Mouse (Mus musculus): ENCODE results near the gene Slc4a4.

Slc4a4 gene

DNA sequence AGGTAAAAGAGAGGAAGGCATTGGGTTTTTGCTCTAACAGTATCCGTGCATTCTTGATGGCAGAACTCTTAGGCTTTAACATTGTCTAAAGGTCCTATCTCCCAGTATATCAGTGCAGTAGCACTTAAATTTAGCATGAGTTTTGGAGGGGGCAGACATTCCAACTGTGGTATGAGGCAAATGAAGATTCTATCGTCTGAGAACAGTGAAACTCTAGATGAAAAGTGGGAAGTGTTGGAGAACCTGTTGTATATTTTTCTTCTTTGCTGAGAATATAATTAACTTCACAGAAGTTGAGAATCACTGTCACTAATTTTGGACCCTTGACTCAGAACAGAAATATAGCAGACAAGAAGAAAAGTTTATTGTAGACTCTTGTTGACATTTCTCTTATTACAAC, 128.2 kb downstream of the Slc4a4 start:
- no peak for DNase-seq

DNA sequence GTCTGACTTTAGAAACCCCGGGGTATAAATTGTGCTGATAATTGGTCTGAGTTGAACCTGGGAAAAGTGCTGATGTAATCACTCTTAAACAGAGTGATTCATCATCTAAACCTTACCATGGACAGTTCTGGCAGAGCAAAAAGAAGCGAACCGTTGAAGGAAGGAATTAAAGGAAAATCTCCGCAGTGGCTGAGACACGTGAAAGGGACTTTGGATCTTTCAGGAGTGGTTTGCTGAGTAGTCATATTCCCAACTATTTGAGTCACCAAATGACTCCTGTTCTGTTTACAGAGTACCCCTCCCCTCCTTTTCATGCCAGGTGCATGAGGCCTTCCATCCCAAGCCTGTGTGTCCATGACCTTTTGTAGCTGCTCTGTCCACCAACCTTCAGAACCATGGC, 129.3 kb downstream of the Slc4a4 start:
- DNase-seq = no peak

GRCm38 (mm10) chr5:89018537-89018936, 131.9 kb downstream of the Slc4a4 start:
- DNase-seq = no peak

- no peak for DNase-seq
Measured at GRCm38 (mm10) chr5:89024413-89024812, 137.8 kb downstream of the Slc4a4 start.

DNA sequence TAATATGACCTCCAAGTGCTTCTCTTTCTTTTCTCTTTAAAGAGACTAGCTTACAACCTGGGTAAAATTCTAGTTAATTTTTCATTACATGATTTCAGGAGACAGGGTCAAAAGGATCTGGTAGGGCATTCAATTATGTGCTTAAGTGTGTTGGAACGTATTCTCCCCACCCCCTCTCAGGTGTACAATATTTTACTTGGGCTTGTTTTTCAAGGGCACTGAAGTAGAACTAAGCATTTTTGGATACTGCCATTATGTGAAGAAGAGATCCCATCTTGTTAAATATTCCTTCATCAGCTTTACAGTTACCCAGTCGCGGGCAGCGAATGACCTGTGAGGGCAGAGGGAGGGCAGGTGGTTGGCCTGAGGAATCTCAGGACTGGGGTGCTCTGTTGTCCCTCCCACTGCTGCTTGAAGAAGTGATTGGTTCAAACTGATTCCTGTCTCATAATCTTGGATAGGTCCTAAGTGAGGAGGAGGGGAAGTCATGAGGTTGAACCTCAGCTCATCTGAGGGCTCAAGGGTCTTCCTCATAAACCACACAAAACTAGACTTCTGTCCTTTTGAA, 141.0 kb downstream of the Slc4a4 start:
- no peak for DNase-seq

DNA sequence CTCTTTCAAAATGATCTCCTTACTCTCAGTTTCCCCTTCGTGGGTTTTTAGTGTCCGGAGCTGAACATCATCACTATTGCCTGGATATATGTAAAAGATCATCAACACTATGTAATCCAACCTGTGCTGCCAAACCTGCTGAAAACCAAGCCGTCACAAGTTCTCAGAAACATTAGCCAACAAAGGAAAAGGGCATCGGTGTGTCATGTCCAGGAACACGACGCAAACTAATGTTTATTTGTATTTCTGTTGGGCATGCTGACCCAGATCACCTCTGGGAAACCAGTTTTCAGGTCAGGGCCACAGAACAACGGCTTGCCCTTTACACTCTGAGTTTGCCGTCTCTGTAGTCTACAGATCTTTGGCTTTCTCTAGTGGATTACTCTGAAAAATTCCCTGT, 146.0 kb downstream of the Slc4a4 start:
- no peak for DNase-seq

DNA sequence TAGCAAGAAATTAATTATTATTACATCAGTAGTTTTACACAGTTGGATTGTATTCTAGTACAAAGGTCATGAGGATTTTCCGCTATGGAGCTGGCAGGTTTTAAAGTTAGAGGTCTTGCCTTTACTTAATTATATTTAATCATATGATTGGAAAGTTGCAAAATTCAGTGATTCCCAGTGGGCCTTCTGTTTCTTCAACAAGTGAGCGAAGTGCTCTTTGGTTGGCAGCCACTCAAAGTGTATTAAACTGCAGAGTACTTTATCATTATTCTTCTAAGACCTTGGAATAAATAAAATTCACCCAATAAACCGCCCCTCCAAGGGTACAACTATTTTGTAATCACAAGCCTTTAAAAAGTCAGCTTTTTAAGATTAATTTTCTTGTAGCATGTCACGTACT, 146.6 kb downstream of the Slc4a4 start:
- DNase-seq = no peak

DNA sequence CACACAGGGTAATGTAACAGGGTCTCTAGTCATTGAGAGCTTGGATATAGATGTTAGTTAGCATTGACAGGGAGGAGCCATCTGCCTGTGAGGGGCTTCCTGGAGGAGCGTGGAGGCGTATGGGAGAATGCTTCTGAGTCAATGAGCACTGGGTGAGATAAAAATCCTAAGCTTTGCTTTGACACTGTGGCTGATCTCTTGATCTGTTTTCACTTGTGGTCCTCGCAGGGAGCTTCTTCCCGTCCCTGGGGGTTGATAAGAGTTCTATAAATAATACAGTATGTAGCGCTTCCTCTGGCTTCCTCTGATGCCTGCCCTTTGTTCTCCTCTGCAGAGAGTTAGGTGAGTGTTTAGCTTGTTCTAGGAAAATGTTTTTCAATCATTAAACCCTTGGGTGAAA, 149.5 kb downstream of the Slc4a4 start:
- DNase-seq = no peak

DNA sequence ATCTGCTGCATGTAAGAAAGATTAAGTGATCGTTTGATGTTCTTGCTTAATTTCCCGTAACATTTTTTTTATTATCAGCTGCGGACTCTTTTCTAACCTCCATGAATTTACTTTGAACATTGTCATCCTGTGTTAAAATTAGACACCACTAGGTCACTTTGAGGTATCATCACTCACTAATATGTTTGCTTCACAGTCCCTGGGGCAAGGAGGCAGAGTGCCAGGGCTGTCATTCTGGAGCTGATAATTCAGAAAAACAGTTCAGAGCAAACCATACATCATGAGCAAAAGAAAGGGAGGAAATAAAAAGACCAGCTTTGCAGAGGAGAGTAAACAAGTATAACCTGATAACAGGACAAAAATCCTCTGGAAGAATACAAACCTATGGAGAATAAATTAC, 154.2 kb downstream of the Slc4a4 start:
- no peak for DNase-seq

- peak; percentile 11 for DNase-seq
Measured at GRCm38 (mm10) chr5:89043846-89044245, 157.2 kb downstream of the Slc4a4 start.

- no peak for DNase-seq
Measured at GRCm38 (mm10) chr5:89044801-89045200, 158.2 kb downstream of the Slc4a4 start.

DNA sequence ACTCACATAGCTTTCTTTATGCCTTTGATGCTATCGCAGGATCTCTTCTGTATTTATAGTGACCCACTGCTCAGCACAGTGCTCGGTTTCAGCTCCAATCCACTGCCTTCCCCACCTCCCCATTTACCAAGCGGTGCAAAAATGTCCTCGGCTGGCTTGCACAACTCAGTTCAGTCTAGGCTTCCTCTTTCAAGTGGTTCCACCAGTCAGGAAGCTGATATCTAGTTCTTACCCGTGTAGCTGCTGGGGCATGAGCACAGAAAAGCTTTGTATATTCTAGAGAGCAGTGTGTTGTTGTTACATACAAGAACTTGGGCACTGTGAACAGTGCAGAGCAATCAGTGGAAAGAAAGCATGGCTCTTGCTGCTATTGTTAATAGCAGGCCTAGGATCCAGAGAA, 165.0 kb downstream of the Slc4a4 start:
- no peak for DNase-seq

DNA sequence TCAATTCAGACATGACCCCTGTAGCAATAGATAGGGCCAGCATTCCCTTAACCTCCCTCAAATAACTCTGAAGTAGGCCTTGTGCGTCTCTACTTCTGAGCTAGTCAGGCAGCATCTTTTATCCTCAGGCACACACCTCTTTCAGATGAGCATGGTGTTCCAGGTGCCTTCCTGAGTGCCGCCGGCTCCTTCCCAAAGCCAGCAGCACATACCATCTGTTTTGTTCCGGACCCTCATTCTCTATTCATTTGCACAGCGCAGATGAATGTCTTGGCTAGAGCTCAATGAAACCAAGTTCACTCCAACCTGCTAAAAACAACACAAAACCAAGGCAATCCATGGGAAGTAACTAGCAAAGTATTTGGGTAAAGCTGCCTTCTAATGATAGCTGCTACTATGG, 165.6 kb downstream of the Slc4a4 start:
- DNase-seq = no peak

- no peak for DNase-seq
Measured at GRCm38 (mm10) chr5:89055656-89056055, 169.0 kb downstream of the Slc4a4 start.

DNA sequence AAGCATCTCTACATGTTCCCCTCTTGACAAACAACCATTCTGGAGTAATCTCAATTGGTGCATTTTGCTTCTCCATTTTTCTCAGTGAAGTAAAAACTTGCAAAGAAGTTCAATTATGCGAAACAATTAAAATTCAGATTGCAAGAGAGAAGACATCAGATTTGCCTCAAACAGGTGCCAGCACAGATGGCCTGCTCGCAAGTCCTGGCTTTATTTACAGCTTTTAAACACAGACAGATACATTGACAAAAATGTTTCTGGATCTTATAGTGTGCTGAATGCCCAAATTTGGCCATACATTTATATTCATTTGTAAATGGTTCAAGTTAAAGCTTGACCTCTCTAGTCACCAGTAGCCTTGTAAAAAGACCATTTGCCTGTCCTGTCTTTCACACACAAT, 169.8 kb downstream of the Slc4a4 start:
- DNase-seq = no peak

DNA sequence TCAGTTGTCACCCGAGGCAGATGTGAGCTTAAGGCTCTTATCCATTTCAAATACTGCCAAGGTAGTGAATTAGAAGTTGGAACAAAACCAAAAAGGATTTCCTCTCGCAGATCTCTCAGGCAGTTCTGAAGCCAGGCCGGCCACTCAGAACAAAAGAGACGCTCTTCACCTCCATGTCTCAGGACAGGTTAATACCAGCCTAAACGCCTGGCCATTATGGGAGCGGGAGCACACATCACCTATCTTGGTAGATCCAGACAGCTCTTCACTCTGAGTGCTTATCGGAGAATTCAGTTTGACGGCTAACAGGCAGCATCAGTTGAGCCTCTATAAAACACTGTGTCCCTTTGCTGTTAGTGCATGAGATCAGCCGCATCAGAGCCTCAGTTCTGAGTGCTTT, 174.5 kb downstream of the Slc4a4 start:
- no peak for DNase-seq

GRCm38 (mm10) chr5:89062286-89062685, 175.7 kb downstream of the Slc4a4 start:
- DNase-seq = no peak

DNA sequence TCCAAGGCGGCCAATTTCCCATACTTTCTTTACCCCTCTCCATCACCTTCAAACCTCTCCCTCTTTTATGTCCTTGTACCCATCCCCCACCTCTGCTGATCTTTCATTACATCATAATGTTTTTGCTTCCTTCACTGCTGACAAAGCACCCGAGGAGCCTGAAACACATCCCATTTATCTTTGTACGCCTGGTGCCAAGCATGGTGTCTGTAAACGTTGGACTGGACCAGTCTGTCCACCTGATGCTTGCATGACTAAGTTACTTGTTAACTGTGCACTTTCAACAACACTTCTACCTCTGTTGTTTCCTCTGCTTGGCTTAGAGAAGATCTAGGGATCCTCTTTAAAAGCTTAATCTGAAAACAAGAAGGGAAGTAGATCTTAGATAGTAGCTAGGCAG, 180.5 kb downstream of the Slc4a4 start:
- no peak for DNase-seq

DNA sequence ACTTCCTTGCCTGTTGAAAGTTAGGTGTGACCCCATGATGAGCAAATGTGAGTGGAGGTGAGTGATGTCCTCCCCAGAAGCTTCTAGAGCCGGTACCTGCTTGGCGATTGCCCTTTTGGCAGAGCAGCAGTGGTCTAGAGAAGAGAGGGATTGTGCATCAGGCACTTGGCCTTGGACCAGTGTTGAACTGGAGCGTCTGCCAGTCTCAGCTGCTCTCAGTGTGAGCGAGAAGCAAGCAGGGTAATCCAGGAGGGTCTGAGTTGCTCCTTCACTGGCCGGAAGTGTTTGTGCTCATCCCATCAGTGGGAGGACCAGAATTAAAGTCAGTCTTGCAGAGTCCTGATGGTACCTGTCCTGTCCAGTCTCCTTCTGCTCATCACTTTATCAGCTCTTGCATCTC, 181.5 kb downstream of the Slc4a4 start:
- no peak for DNase-seq

- no peak for DNase-seq
Measured at GRCm38 (mm10) chr5:89070051-89070450, 183.4 kb downstream of the Slc4a4 start.

DNA sequence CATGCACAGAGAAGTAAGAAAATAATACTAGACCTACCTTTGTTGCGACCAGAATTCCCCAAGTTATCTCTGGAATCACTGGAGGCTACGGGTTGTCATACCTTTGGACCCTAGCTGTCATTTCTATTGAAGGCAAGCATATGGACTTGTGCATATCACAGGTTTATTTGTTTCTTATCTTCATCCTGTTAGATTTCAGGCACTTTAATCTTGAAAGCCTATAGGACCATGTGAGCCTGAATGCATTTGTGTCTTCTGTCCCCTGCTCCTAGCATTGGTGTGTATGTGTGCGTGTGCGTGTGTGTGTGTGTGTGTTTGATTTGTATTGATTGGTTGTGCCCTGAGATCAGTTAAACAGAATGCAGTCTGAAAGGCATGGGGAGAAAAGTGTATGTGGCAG, 185.3 kb downstream of the Slc4a4 start:
- DNase-seq = no peak

DNA sequence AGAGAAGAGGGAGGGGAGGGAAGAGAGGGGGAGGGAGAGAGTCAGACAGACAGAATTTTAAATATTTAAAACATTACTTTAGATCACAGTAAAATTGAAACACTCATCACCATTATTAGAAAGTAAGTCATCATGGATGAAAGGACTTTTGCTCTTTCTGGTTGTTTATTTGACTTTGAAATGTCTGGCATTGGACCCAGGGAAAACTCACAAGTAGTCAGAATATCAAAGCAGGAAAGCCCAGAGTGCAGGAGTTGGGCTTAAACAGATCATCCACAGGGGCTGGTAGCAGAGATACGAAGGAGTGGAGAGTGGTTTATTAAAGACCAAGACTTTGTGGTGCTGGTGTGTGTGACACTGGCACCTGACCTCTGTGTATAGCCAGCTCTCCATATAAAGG, 191.1 kb downstream of the Slc4a4 start:
- DNase-seq = no peak

GRCm38 (mm10) chr5:89083476-89083875, 196.9 kb downstream of the Slc4a4 start:
- no peak for DNase-seq

DNA sequence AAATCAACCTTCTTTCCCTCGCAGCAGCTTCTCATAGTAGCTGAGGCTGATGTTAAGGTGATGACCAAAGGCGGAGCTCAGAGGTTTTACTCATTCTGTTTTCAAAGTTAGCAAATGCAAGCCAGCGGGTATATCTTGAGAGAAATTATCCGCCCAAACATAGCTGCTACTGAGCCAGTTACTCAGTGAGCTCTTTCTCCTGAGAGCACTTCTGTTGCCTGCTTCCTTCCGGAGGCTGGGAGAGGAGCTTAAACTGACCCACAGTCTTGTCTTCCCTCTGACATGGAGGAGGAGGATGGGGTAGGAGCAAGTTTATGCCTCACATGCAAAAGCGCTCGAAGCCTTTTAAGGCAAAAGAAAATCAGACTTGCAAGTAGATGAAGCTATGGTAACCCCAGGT, 201.3 kb downstream of the Slc4a4 start:
- no peak for DNase-seq

GRCm38 (mm10) chr5:89088462-89088861, 201.8 kb downstream of the Slc4a4 start:
- no peak for DNase-seq

GRCm38 (mm10) chr5:89090131-89090530, 203.5 kb downstream of the Slc4a4 start:
- DNase-seq = no peak
